Mouse (Mus musculus): ENCODE measurements around the gene Kpna1. TPM values are rescaled to one million over a fixed set of nuclear protein-coding genes. Genes with fewer than 3 reads are reported as not detected.
A peak's percentile ranks its signal among the peaks of the same experiment; 100 is the strongest.

Kpna1 gene
- polyA plus RNA-seq, 1 experiment from 2014 or later = 35.6 TPM

DNA sequence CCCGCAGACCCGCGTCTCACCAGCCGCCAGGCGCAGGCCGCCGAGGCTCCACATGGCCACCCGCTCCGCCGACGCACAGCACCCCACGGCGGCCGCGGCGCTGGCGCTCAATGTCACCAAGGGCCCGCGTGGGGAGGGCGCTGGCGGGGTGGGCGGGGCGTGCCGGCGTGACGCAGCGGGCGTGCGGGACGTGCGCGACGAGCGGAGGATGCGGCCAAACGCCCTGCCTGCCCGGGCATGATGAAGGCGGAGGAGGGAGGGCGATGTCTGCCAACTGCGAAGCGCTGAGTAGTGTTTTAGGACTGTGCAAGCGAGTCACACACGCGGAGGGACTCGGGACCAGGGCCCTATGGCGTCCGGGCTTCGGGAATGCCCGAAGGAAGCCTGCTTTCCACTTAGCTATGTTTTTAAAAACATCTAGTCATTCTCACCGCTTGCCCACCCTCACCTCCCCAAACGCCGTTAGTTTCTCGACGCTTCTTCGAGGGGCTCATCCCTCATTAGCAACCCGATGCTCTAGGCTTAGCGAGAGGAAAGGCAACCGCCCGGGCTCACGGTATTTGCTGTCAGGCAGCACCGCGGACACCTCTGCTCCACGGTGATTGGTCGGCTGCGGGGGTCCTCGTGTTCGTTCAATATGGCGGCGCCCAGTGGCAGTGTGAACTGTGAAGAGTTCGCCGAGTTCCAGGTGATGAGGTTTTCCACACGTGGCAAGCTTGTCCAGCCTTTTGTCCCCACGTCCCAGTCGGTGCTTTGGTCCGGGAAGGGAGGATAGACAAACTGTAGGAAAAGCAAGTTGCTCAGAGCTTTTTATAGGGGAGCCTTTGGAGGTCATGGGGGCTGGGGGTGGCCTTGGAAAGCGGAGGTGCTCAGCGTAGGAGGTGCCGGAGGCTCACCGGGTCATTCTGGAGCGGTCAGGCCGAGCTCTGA lies 93.2 kb downstream of the Kpna1 start, which contains the start of the genes Fam162a and Ccdc58:
Gene Fam162a, minus strand, starts transcription at position 145 of the 930 bp plus-strand sequence.
Gene Ccdc58, plus strand, starts transcription at position 236 of the 930 bp plus-strand sequence.
- H3K4me2 ChIP-seq (replicated peaks) = peak within 1 kb of the TSS; percentile 62
- H3K9ac ChIP-seq = peak within 1 kb of the TSS; percentile 85
- ATAC-seq (ENCODE audit: insufficient number of reproducible peaks, low FRiP score, low TSS enrichment, low read depth) = peak; percentile 96
- no peaks in the 10 kb centered on the region for H3K27me3 ChIP-seq
- peaks cover 10% of the 10 kb centered on the region; the same call in 1 of the 2 replicates for H3K4me1 ChIP-seq
- H3K27ac ChIP-seq (replicated peaks) = peak within 1 kb of the TSS; percentile 100
- WGBS = under 1% methylated on average over 81 of the region's 81 CpGs
- H3K36me3 ChIP-seq = no peaks in the 10 kb centered on the region
- peak within 1 kb of the TSS; percentile 77 for H3K4me3 ChIP-seq (replicated peaks)
- H3K9me3 ChIP-seq (replicated peaks) = no peaks in the 10 kb centered on the region

DNA sequence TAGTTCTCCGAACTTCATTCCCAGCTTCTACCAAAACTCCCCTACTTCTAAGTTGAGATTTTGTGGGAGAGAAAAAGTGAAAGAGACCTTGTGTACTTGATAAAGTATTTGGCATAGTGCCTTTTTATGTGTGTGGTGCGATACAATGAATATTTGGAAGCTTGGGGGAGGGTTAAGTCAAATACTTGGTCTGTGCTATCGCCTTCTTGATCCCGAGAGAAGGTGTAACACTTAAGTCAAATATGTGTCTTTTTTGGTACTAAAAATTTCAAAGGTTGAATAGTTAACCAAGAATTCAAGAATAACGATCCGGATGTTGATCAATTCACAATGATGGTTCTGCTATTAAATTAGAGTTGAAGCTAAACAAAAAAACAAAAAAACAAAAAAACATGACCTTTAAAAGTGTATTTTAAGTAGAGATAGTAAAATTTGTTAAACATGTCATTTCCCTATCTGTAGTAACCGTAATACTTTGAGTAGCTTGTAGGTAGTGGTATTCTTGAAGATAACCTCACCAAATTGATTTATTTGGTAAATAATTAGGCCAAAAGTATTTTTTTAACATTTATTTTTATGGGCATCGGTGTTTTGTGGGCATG lies 94.0 kb downstream of the Kpna1 start:
- Histone ChIP-seq H3K4me1 (peaks cover 10% of the 10 kb centered on the region; the same call in 1 of the 2 replicates), H3K4me2 (replicated peaks) (peak overlapping the region; percentile 62), H3K9ac (peak overlapping the region; percentile 53), H3K9me3 (replicated peaks) (no peaks in the 10 kb centered on the region), H3K27me3 (no peaks in the 10 kb centered on the region), H3K27ac (replicated peaks) (peak overlapping the region; percentile 100), H3K4me3 (replicated peaks) (peak overlapping the region; percentile 77), H3K36me3 (no peaks in the 10 kb centered on the region)
- 28% methylated on average over 8 of the region's 8 CpGs for WGBS
- no peak for ATAC-seq (ENCODE audit: insufficient number of reproducible peaks, low FRiP score, low TSS enrichment, low read depth)

GRCm38 (mm10) chr16:36074772-36075171 lies 96.2 kb downstream of the Kpna1 start:
- ATAC-seq (ENCODE audit: insufficient number of reproducible peaks, low FRiP score, low TSS enrichment, low read depth) = no peak
- H3K4me1 ChIP-seq = no peaks in the 10 kb centered on the region
- H3K27ac ChIP-seq (replicated peaks) = no peak overlapping the region; the same call in 1 of the 2 replicates
- no peak overlapping the region for H3K4me2 ChIP-seq (replicated peaks)
- no peak overlapping the region for H3K4me3 ChIP-seq (replicated peaks)
- no peaks in the 10 kb centered on the region for H3K9me3 ChIP-seq (replicated peaks)
- no peaks in the 10 kb centered on the region for H3K27me3 ChIP-seq
- no peaks in the 10 kb centered on the region for H3K36me3 ChIP-seq
- WGBS = 83% methylated on average over 3 of the region's 3 CpGs
- no peak overlapping the region for H3K9ac ChIP-seq

GRCm38 (mm10) chr16:36079916-36080315 lies 101.4 kb downstream of the Kpna1 start:
- H3K9me3 ChIP-seq (replicated peaks) = no peaks in the 10 kb centered on the region
- no peak for ATAC-seq (ENCODE audit: insufficient number of reproducible peaks, low FRiP score, low TSS enrichment, low read depth)
- no peak overlapping the region for H3K9ac ChIP-seq
- no peak overlapping the region for H3K4me3 ChIP-seq (replicated peaks)
- H3K4me1 ChIP-seq = no peaks in the 10 kb centered on the region
- no peak overlapping the region for H3K27ac ChIP-seq (replicated peaks)
- H3K27me3 ChIP-seq = no peaks in the 10 kb centered on the region
- no peak overlapping the region for H3K4me2 ChIP-seq (replicated peaks)
- 91% methylated on average over 3 of the region's 3 CpGs for WGBS
- peaks cover 10% of the 10 kb centered on the region for H3K36me3 ChIP-seq

Other genes starting within 250 kb of the Kpna1 start
- gene Dirc2, start 209.4 kb upstream of the Kpna1 start, polyA plus RNA-seq (2015; fragmentation: Nextera tagmentation; extraction: Ambion mirVana) = 17.4 and 18.1 TPM in 2 replicates
- 13.3 and 13.9 TPM in 2 replicates for gene Hspbap1, start 208.4 kb upstream of the Kpna1 start, polyA plus RNA-seq (2015; fragmentation: Nextera tagmentation; extraction: Ambion mirVana)
- gene Parp14, start 107.2 kb upstream of the Kpna1 start, polyA plus RNA-seq (2015; fragmentation: Nextera tagmentation; extraction: Ambion mirVana) = 1.5 and 2.2 TPM in 2 replicates
- gene Parp9, start 40.3 kb upstream of the Kpna1 start, polyA plus RNA-seq (2015; fragmentation: Nextera tagmentation; extraction: Ambion mirVana) = 6.9 and 7.3 TPM in 2 replicates
- gene Dtx3l, start 39.6 kb upstream of the Kpna1 start, polyA plus RNA-seq (2015; fragmentation: Nextera tagmentation; extraction: Ambion mirVana) = 3.8 and 3.9 TPM in 2 replicates
- 10.4 and 11.0 TPM in 2 replicates for gene Wdr5b, start 62.4 kb downstream of the Kpna1 start, polyA plus RNA-seq (2015; fragmentation: Nextera tagmentation; extraction: Ambion mirVana)
- 615 and 648 TPM in 2 replicates for gene Fam162a, start 92.8 kb downstream of the Kpna1 start, polyA plus RNA-seq (2015; fragmentation: Nextera tagmentation; extraction: Ambion mirVana)
- 67.6 and 76.7 TPM in 2 replicates for gene Ccdc58, start 92.9 kb downstream of the Kpna1 start, polyA plus RNA-seq (2015; fragmentation: Nextera tagmentation; extraction: Ambion mirVana)
- gene Csta1, start 152.5 kb downstream of the Kpna1 start, polyA plus RNA-seq (2015; fragmentation: Nextera tagmentation; extraction: Ambion mirVana) = 11.4 and 17.2 TPM in 2 replicates
- 1.9 and 2.2 TPM in 2 replicates for gene Stfa2l1, start 178.1 kb downstream of the Kpna1 start, polyA plus RNA-seq (2015; fragmentation: Nextera tagmentation; extraction: Ambion mirVana)
- 4.7 TPM in 2 replicates for gene Gm5483, start 205.5 kb downstream of the Kpna1 start, polyA plus RNA-seq (2015; fragmentation: Nextera tagmentation; extraction: Ambion mirVana)
- not detected in 2 replicates for gene Gm5416, start 231.7 kb downstream of the Kpna1 start, polyA plus RNA-seq (2015; fragmentation: Nextera tagmentation; extraction: Ambion mirVana)
- gene 2010005H15Rik, start 242.7 kb downstream of the Kpna1 start, polyA plus RNA-seq (2015; fragmentation: Nextera tagmentation; extraction: Ambion mirVana) = 2.1 and 2.5 TPM in 2 replicates